Mouse (Mus musculus) megakaryocyte, embryonic 14.5 days (primary cell): Measurements from ENCODE around the gene Yipf1. TPM values are rescaled to one million over a fixed set of nuclear protein-coding genes. Genes with fewer than 3 reads are reported as not detected.

ENCODE experiments used
- H3K27me3 ChIP-seq: replicated peaks from 2 replicates; pipeline ENCODE3; 2012; ENCODE audit warnings: inconsistent platforms
- H3K36me3 ChIP-seq: replicated peaks from 2 replicates; pipeline ENCODE3; 2012; ENCODE audit warnings: low read length, inconsistent platforms, mixed read lengths
- H3K4me1 ChIP-seq: 2 replicates; pipeline ENCODE4 v1.6.1; 2012; ENCODE audit warnings: inconsistent platforms
- H3K4me3 ChIP-seq: replicated peaks from 2 replicates; pipeline ENCODE3; 2012; ENCODE audit warnings: moderate library complexity, mild to moderate bottlenecking, inconsistent platforms
- H3K9me3 ChIP-seq: 2 replicates; pipeline ENCODE4 v1.6.1; 2012; ENCODE audit warnings: inconsistent platforms
- FLI1 ChIP-seq: IDR thresholded peaks from 2 replicates; pipeline ENCODE4 v1.6.1; 2012; ENCODE audit warnings: low read length, inconsistent platforms, mixed read lengths
- GATA1 ChIP-seq: IDR thresholded peaks from 3 replicates; pipeline ENCODE4 v1.6.1; 2012; ENCODE audit warnings: mixed read lengths, low read length, inconsistent platforms, borderline replicate concordance
- polyA plus RNA-seq: library from polyadenylated mRNA; stranded (reverse); fragments of >175 nt; gene quantifications from 2 replicates; pipeline ENCODE4 v1.2.3, GENCODE M21; 2012; ENCODE audit warnings: low replicate concordance; ENCODE audit not compliant: insufficient read depth

Gene Yipf1
- polyA plus RNA-seq, 1 experiment = 16.3 TPM

GRCm38 (mm10) chr4:107389345-107389744 is 75.2 kb downstream of the Yipf1 start:
- no peak for TF ChIP-seq FLI1
- no peak for TF ChIP-seq GATA1
- no peak overlapping the region for H3K4me3 ChIP-seq
- no peaks in the 10 kb centered on the region for H3K9me3 ChIP-seq
- H3K36me3 ChIP-seq = peaks cover 95% of the 10 kb centered on the region
- H3K4me1 ChIP-seq = no peaks in the 10 kb centered on the region
- H3K27me3 ChIP-seq = no peaks in the 10 kb centered on the region

GRCm38 (mm10) chr4:107393771-107394170 is 79.6 kb downstream of the Yipf1 start:
- no peak overlapping the region for H3K4me3 ChIP-seq
- H3K36me3 ChIP-seq = peaks cover 96% of the 10 kb centered on the region
- TF ChIP-seq FLI1 (no peak), GATA1 (no peak)

More at GRCm38 (mm10) chr4:107393771-107394170, 79.6 kb downstream of the Yipf1 start:
- Histone ChIP-seq H3K9me3 (no peaks in the 10 kb centered on the region), H3K27me3 (no peaks in the 10 kb centered on the region), H3K4me1 (no peaks in the 10 kb centered on the region)

Other genes starting within 250 kb of the Yipf1 start
- gene Mrpl37, start 247.5 kb upstream of the Yipf1 start, polyA plus RNA-seq = 17.7 and 23.7 TPM in 2 replicates
- 1.4 and 2.3 TPM in 2 replicates for gene Cyb5rl, start 247.4 kb upstream of the Yipf1 start, polyA plus RNA-seq
- not detected in 2 replicates for gene Cdcp2, start 217.5 kb upstream of the Yipf1 start, polyA plus RNA-seq
- gene Tmem59, start 136.0 kb upstream of the Yipf1 start, polyA plus RNA-seq = 147 and 205 TPM in 2 replicates
- 31.3 and 34.2 TPM in 2 replicates for gene Tceanc2, start 135.2 kb upstream of the Yipf1 start, polyA plus RNA-seq
- 0.17 and 1.7 TPM in 2 replicates for gene Ldlrad1, start 105.2 kb upstream of the Yipf1 start, polyA plus RNA-seq
- 9.1 and 10.7 TPM in 2 replicates for gene Lrrc42, start 60.8 kb upstream of the Yipf1 start, polyA plus RNA-seq
- gene Hspb11, start 60.8 kb upstream of the Yipf1 start, polyA plus RNA-seq = 5.7 and 19.6 TPM in 2 replicates
- gene Dio1, start 7.2 kb upstream of the Yipf1 start, polyA plus RNA-seq = not detected in 2 replicates
- 0.50 and 3.0 TPM in 2 replicates for gene Ndc1, start 53.4 kb downstream of the Yipf1 start, polyA plus RNA-seq
- 0.68 and 1.8 TPM in 2 replicates for gene Glis1, start 120.2 kb downstream of the Yipf1 start, polyA plus RNA-seq